Mouse (Mus musculus) lung, embryonic 14.5 days (tissue): ENCODE data around the gene Rab38. TPM values are rescaled to one million over a fixed set of nuclear protein-coding genes. Genes with fewer than 3 reads are reported as not detected.

Experiments used
- ATAC-seq: fragments of 200-750 bp; cut with Nextera tagmentation; 2 replicates; pipeline ENCODE4 v1.8.0; 2017; ENCODE audit warnings: mild to moderate bottlenecking, moderate TSS enrichment, moderate library complexity; ENCODE audit not compliant: insufficient read depth
- DNase-seq: peaks from one replicate; pipeline ENCODE4 v3.0.0-alpha.2; 2015
- H3K27ac ChIP-seq: fragments of 300-500 bp; sonication (generic); 2 replicates; pipeline ENCODE4 v1.5.1; 2014; ENCODE audit warnings: low read depth, mild to moderate bottlenecking, moderate library complexity
- H3K27me3 ChIP-seq: fragments of 300-500 bp; sonication (generic); 2 replicates; pipeline ENCODE4 v1.6.1; 2014; ENCODE audit warnings: low read length, control low read depth; ENCODE audit not compliant: insufficient read depth
- H3K36me3 ChIP-seq: fragments of 300-500 bp; sonication (generic); 2 replicates; pipeline ENCODE4 v1.6.1; 2014; ENCODE audit warnings: control low read depth; ENCODE audit not compliant: insufficient read depth
- H3K4me1 ChIP-seq: fragments of 300-500 bp; sonication (generic); 2 replicates; pipeline ENCODE4 v1.6.1; 2014; ENCODE audit warnings: antibody characterized with exemption, control low read depth; ENCODE audit not compliant: insufficient read depth
- H3K4me2 ChIP-seq: fragments of 300-500 bp; sonication (generic); 2 replicates; pipeline ENCODE4 v1.6.1; 2014; ENCODE audit warnings: mild to moderate bottlenecking
- H3K4me3 ChIP-seq: fragments of 300-500 bp; sonication (generic); 2 replicates; pipeline ENCODE4 v1.5.1; 2014; ENCODE audit warnings: low read depth, low read length
- H3K9ac ChIP-seq: fragments of 300-500 bp; sonication (generic); 2 replicates; pipeline ENCODE4 v1.6.1; 2014
- H3K9me3 ChIP-seq: fragments of 300-500 bp; sonication (generic); 2 replicates; pipeline ENCODE4 v1.6.1; 2016; ENCODE audit warnings: low read depth, low read length, control low read depth
- CTCF ChIP-seq: IDR thresholded peaks from 2 replicates; pipeline ENCODE4 v1.5.1; 2016; ENCODE audit warnings: antibody characterized with exemption, low read depth
- WGBS: fragments of 180-500 bp; shearing (Covaris S2); extraction: QIAGEN DNeasy Blood & Tissue Kit; methylation state at CpG from one replicate; pipeline ENCODE4 v1.1.7; 2014; 5-methylcytosine and 5-hydroxymethylcytosine counted together
- polyA plus RNA-seq: library from polyadenylated mRNA; unstranded; fragments of >200 nt; fragmentation: Nextera tagmentation; extraction: Ambion mirVana; gene quantifications from 2 replicates; pipeline ENCODE4 v1.2.1, GENCODE M21; 2014

The Rab38 gene
- polyA plus RNA-seq, 1 experiment from 2014 or later: 19.0 TPM

DNA sequence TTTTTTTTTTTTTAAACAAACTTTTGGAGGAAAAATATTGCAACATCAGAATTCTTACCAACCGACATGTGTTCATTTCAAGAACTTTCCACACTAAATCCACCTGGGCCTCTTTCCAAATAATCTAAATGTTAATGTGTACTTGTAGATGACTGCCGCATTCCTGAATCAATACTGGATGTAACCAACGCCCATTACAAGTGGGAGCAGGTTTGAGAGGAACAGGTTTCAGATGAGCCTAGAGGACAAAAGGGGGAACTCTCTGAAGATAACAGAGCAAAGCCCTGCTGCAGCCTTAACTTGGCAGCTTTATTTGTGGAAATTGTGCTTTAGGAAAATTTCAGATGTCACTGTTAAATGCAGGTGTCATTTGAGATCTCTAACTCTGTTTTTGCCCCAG, 4.3 kb upstream of the Rab38 start:
- Histone ChIP-seq H3K27me3 (no peaks in the 10 kb centered on the region), H3K9ac (no peak overlapping the region), H3K4me2 (no peak overlapping the region), H3K4me3 (no peak overlapping the region), H3K9me3 (no peaks in the 10 kb centered on the region), H3K4me1 (no peaks in the 10 kb centered on the region), H3K27ac (no peak overlapping the region), H3K36me3 (no peaks in the 10 kb centered on the region)
- no peak for TF ChIP-seq CTCF
- 51% methylated on average over 3 of the region's 3 CpGs for WGBS
- DNase-seq (peak; percentile 48), ATAC-seq (no peak)

DNA sequence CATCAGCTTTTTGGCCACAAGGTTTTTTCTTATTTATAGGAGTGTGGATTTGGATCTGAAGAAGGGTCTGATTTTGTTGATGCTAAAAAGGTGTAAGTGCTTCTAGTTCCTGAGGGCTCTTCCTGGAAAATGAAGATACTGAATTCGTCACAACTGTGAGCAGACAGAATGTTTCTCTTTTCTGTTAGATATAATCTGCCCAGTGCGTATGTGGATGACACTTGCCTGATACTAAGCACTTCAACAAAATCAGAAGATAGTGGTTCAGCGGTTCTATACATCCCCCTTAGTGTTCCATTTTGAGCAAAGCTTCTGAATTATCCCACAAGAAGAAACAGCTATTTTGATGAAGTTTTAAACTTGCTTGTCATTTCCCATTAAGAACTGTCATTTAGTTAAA, 2.6 kb upstream of the Rab38 start:
- H3K27ac ChIP-seq: no peak overlapping the region
- no peaks in the 10 kb centered on the region for H3K36me3 ChIP-seq
- no peak for TF ChIP-seq CTCF
- H3K4me3 ChIP-seq: no peak overlapping the region
- no peak overlapping the region for H3K4me2 ChIP-seq
- ATAC-seq (no peak), DNase-seq (no peak)
- no peaks in the 10 kb centered on the region for H3K9me3 ChIP-seq
- WGBS: 81% methylated on average over 3 of the region's 3 CpGs
- no peaks in the 10 kb centered on the region for H3K27me3 ChIP-seq
- no peaks in the 10 kb centered on the region for H3K4me1 ChIP-seq
- H3K9ac ChIP-seq: no peak overlapping the region

DNA sequence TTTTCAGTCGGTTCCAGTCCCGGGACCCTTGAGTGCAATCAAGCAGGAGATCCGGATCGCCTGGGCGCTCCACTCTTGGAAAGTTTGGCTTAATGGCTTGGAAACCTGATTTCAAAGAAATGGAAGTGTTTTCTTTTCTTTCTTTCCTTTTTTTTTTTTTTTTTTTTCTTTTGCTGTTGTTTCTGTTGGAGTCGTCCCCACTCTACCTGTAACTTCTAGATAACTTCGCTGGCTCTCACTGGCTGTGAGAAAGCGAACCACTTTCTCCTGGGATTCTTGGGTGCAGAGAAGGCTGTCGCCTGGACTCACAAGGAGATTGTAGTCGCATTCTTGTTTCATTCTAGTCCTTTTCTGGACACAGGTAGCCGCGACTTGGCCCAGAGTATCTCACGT, 615 bp downstream of the Rab38 start:
- peak overlapping the region; percentile 61 for H3K9ac ChIP-seq
- H3K4me3 ChIP-seq: peak overlapping the region; percentile 56
- WGBS: 4% methylated on average over 13 of the region's 13 CpGs
- TF ChIP-seq CTCF: no peak
- H3K36me3 ChIP-seq: no peaks in the 10 kb centered on the region
- peak overlapping the region; percentile 83 for H3K4me2 ChIP-seq
- no peaks in the 10 kb centered on the region for H3K4me1 ChIP-seq
- DNase-seq (peak; percentile 14), ATAC-seq (no peak)
- H3K9me3 ChIP-seq: no peaks in the 10 kb centered on the region
- peak overlapping the region; percentile 71; the same call in 1 of the 2 replicates for H3K27ac ChIP-seq
- no peaks in the 10 kb centered on the region for H3K27me3 ChIP-seq

DNA sequence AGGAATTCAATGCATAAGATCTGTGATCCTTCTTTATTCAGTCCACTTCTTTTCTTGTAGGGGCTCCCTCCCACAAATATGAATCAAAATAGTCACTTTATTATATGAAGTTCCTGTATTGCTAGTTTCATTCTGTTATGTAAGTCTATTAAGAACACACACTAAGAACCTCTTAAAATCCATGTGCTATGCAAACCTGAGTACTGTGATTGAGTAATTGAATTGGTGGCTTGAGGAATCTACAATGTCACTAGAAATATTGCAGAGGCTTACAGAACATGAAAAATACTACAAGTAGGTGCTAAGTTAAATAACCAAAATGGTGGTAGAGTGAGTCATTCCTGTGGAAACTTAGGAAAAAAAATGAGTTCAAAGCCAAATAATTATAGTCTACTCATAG, 10.2 kb downstream of the Rab38 start:
- Histone ChIP-seq H3K9ac (no peak overlapping the region), H3K4me1 (no peaks in the 10 kb centered on the region), H3K4me2 (no peak overlapping the region), H3K9me3 (no peaks in the 10 kb centered on the region), H3K36me3 (no peaks in the 10 kb centered on the region), H3K4me3 (no peak overlapping the region), H3K27me3 (no peaks in the 10 kb centered on the region), H3K27ac (no peak overlapping the region)
- ATAC-seq (no peak), DNase-seq (no peak)
- no peak for TF ChIP-seq CTCF

DNA sequence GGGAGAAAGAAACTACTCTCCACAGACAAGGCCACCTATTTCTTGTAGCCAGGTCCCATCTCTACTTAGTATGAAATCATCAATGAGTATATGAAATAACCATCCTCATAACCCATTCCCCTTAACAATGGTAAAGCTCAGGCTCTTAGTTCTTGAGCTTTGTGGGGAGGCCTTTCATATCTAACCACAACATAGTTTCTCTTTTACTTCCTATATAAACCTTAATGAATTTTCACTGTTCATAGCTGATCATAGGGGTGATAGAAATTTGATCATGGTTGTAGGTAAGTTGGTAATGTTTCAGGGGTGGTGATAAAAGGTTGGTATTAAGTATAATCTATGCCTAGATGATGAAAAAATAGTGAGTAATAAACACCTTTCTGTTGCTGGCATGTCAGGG, 12.6 kb downstream of the Rab38 start:
- TF ChIP-seq CTCF: no peak
- no peak overlapping the region for H3K9ac ChIP-seq

DNA sequence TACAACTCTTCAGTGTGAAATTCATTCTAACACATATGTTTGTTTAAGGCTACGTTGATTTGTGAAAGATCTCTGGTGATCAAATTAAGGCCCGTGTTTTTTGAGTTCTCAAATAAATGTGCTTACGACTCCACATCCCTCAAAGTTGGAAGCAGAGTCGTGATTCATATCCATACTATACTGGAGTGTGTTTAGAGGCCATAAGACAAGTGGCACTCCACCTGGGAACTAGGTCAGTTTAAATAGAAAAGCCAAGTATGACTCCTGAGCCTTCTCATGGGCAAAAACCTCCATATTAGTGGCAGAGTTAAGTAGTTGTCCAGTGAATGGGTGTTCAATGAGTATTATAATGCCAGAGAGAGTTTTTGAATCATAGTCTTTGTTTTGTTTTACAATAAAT, 13.4 kb downstream of the Rab38 start:
- H3K4me2 ChIP-seq: no peak overlapping the region
- WGBS: 59% methylated on average over 4 of the region's 4 CpGs
- no peak overlapping the region for H3K4me3 ChIP-seq
- no peak for TF ChIP-seq CTCF
- H3K9me3 ChIP-seq: no peaks in the 10 kb centered on the region
- H3K36me3 ChIP-seq: no peaks in the 10 kb centered on the region
- no peaks in the 10 kb centered on the region for H3K27me3 ChIP-seq
- H3K4me1 ChIP-seq: no peaks in the 10 kb centered on the region
- no peak overlapping the region for H3K9ac ChIP-seq
- no peak overlapping the region for H3K27ac ChIP-seq
- DNase-seq: no peak
- no peak for ATAC-seq

More for the DNA sequence above, 12.6 kb downstream of the Rab38 start:
- Histone ChIP-seq H3K4me2 (no peak overlapping the region), H3K27me3 (no peaks in the 10 kb centered on the region), H3K27ac (no peak overlapping the region), H3K36me3 (no peaks in the 10 kb centered on the region), H3K4me1 (no peaks in the 10 kb centered on the region), H3K9me3 (no peaks in the 10 kb centered on the region), H3K4me3 (no peak overlapping the region)
- no peak for DNase-seq
- no peak for ATAC-seq

DNA sequence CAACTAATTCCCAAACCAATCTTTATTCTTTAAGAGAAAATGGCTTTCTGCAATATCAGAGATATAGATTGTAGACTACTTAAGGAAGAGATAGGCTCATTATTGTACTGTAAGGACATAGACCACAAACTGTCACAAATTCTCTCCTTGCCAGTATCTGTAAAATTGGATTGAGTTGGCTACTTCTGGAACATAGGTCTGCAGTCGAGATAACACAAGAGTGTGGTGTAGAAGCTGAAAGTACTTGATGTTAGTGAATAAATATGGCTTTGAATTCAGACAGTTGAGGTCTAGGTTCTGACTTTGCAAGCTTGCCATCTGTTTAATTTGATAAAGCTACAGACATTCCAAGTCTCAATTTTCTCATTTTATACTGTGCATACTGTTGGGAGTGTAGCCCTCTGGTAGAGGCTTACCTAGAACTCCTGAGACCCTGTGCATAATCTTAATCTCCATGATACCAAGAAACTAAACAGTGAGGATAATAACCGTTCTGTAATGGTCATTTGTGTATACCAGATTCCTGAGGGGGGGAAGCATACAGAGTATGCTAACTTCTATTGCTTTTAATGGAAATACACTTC, 15.3 kb downstream of the Rab38 start:
- Histone ChIP-seq H3K27ac (no peak overlapping the region), H3K9ac (no peak overlapping the region), H3K4me1 (no peaks in the 10 kb centered on the region), H3K9me3 (no peaks in the 10 kb centered on the region), H3K4me2 (no peak overlapping the region), H3K36me3 (no peaks in the 10 kb centered on the region), H3K27me3 (no peaks in the 10 kb centered on the region), H3K4me3 (no peak overlapping the region)
- TF ChIP-seq CTCF: no peak
- WGBS: 44% methylated on average over 2 of the region's 2 CpGs
- ATAC-seq (no peak), DNase-seq (no peak)

DNA sequence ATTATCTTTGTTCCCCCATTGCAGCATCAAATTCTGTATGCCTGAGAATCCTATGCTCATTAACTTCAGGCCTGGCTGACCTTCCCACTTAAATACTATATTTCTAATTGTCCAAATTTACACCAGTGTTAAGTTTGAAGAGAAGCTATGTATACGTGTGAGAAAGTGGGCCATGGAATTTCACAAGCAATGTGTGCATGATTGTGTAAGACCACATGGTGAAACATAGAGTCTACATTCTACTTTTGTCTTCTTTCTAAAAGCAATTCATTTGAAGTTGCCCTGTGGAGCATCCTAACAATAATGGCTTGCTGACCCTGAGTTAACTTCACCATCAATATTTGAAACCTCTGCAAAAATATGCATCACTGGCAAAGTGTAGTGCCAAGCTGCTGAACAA, 23.2 kb downstream of the Rab38 start:
- H3K9me3 ChIP-seq: no peaks in the 10 kb centered on the region
- no peak for ATAC-seq
- no peak overlapping the region for H3K4me3 ChIP-seq
- TF ChIP-seq CTCF: no peak
- WGBS: 84% methylated on average over 1 of the region's 1 CpGs
- no peaks in the 10 kb centered on the region for H3K36me3 ChIP-seq
- no peak overlapping the region for H3K4me2 ChIP-seq
- H3K4me1 ChIP-seq: no peaks in the 10 kb centered on the region
- no peaks in the 10 kb centered on the region for H3K27me3 ChIP-seq
- H3K9ac ChIP-seq: no peak overlapping the region
- H3K27ac ChIP-seq: no peak overlapping the region
- DNase-seq: no peak
